In the genomic region with DNA sequence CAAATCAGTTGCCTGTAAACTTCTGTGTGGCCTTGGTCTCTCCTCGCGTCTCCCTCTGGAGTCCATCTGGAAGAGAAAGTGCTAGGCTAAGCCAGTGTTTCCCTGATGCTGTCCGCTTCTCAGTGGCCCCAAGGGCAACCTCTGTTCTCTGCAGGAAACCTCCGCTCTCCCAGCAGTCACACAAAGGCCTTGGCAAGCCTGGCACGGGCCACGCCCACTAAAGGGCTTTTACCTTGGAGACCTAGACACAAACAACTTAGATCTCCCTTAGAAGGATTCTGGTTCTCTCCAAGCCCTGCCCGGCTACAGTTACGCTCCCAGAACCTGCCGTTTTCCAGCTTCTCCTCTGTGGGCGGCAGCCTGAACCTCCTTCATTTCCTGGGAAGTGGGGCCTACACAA, we compare ENCODE assay signal across 13 mouse cellular contexts. TPM values are rescaled to one million over a fixed set of nuclear protein-coding genes. Genes with fewer than 3 reads are reported as not detected.
A peak's percentile ranks its signal among the peaks of the same experiment; 100 is the strongest.
DNase-seq lines count a peak whose midpoint lies in the region; ATAC-seq lines count a peak whose summit lies in the region.
"Had no signal": no experiment of that assay in that cellular context is flagged by ENCODE, and none has a peak within 500 bp of the region (broad histone marks: within the 10 kb centered on the region; RNA-seq: fewer than 3 reads in every experiment).

No protein-coding gene starts in this region.

- no peaks in the 10 kb centered on the region for H3K27me3 ChIP-seq in forebrain, embryonic 11.5 days (ENCODE audit: control insufficient read depth, insufficient read depth, low read length)
- H3K27me3 ChIP-seq in forebrain, embryonic 15.5 days, result no peaks in the 10 kb centered on the region
- H3K27me3 ChIP-seq in stomach, embryonic 16.5 days (ENCODE audit: control insufficient read depth, insufficient read depth, low read length), result no peaks in the 10 kb centered on the region
- H3K27me3 ChIP-seq: embryonic facial prominence, embryonic 12.5 days had no signal

- no peak overlapping the region for H3K4me3 ChIP-seq in forebrain, embryonic 11.5 days (ENCODE audit: low read depth, low read length)
- no peak overlapping the region for H3K4me3 ChIP-seq in forebrain, embryonic 15.5 days
- no peak overlapping the region for H3K4me3 ChIP-seq in stomach, embryonic 16.5 days (replicated peaks; ENCODE audit: low read length)
- H3K4me3 ChIP-seq: embryonic facial prominence, embryonic 12.5 days had no signal

- no peak overlapping the region for H3K27ac ChIP-seq in forebrain, embryonic 11.5 days (ENCODE audit: low read depth, low read length)
- H3K27ac ChIP-seq in forebrain, embryonic 15.5 days (replicated peaks), result no peak overlapping the region
- H3K27ac ChIP-seq in stomach, embryonic 16.5 days (ENCODE audit: low read length), result peak overlapping the region; percentile 12; the same call in 1 of the 2 replicates
- H3K27ac ChIP-seq: embryonic facial prominence, embryonic 12.5 days had no signal

- H3K4me1 ChIP-seq in forebrain, embryonic 11.5 days (replicated peaks; ENCODE audit: control insufficient read depth, insufficient read depth, low read length), result peaks cover 10% of the 10 kb centered on the region
- peaks cover 13% of the 10 kb centered on the region for H3K4me1 ChIP-seq in forebrain, embryonic 15.5 days
- 0 out of 2 replicates have a peak, but pooled peaks cover 8% of the 10 kb centered on the region for H3K4me1 ChIP-seq in stomach, embryonic 16.5 days (ENCODE audit: control insufficient read depth, insufficient read depth, low read length)

- peak; percentile 59 for DNase-seq in forebrain, embryonic 11.5 days (ENCODE audit: low spot score)
- peak; percentile 79 for DNase-seq in ovary, postnatal 36 days (ENCODE audit: low spot score)
- no peak for DNase-seq in ovary, postnatal 14 days (ENCODE audit: low spot score)
- DNase-seq in kidney, postnatal 10 days, result peak; percentile 47
- no peak for DNase-seq in T-cell, adult 2 months (ENCODE audit: low spot score)
- DNase-seq in layer of hippocampus, adult 18-20 months (ENCODE audit: low spot score in 2 of 2), result no peak

- no peak for ATAC-seq in forebrain, embryonic 11.5 days (replicated peaks; ENCODE audit: low FRiP score)
- no peak for ATAC-seq in forebrain, embryonic 15.5 days (replicated peaks)
- ATAC-seq in stomach, embryonic 16.5 days (ENCODE audit: insufficient read depth, low FRiP score), result no peak

- WGBS in forebrain, embryonic 11.5 days, result 20% methylated on average over 10 of the region's 10 CpGs
- WGBS in forebrain, embryonic 15.5 days, result 17% methylated on average over 10 of the region's 10 CpGs
- WGBS in stomach, embryonic 16.5 days, result 35% methylated on average over 10 of the region's 10 CpGs

- H3K36me3 ChIP-seq in forebrain, embryonic 11.5 days (ENCODE audit: control insufficient read depth, insufficient read depth, low read length), result no peaks in the 10 kb centered on the region
- H3K36me3 ChIP-seq in forebrain, embryonic 15.5 days, result no peaks in the 10 kb centered on the region
- no peaks in the 10 kb centered on the region for H3K36me3 ChIP-seq in stomach, embryonic 16.5 days (ENCODE audit: control insufficient read depth, insufficient read depth, low read length)
- H3K36me3 ChIP-seq: embryonic facial prominence, embryonic 12.5 days had no signal

- H3K9ac ChIP-seq in forebrain, embryonic 11.5 days (ENCODE audit: low read length), result peak overlapping the region; percentile 1; the same call in 1 of the 2 replicates
- no peak overlapping the region for H3K9ac ChIP-seq in forebrain, embryonic 15.5 days (replicated peaks)
- H3K9ac ChIP-seq in stomach, embryonic 16.5 days (ENCODE audit: low read length), result peak overlapping the region; percentile 32; the same call in 1 of the 2 replicates
- H3K9ac ChIP-seq: embryonic facial prominence, embryonic 12.5 days had no signal

- H3K9me3 ChIP-seq in forebrain, embryonic 11.5 days (ENCODE audit: control insufficient read depth, low read length), result no peaks in the 10 kb centered on the region
- no peaks in the 10 kb centered on the region for H3K9me3 ChIP-seq in forebrain, embryonic 15.5 days
- no peaks in the 10 kb centered on the region for H3K9me3 ChIP-seq in stomach, embryonic 16.5 days (replicated peaks; ENCODE audit: control insufficient read depth, low read length)
- H3K9me3 ChIP-seq: embryonic facial prominence, embryonic 12.5 days had no signal

- no peak overlapping the region for H3K4me2 ChIP-seq in forebrain, embryonic 11.5 days (ENCODE audit: low read depth, low read length, severe bottlenecking)
- H3K4me2 ChIP-seq in forebrain, embryonic 15.5 days (replicated peaks), result no peak overlapping the region
- no peak overlapping the region for H3K4me2 ChIP-seq in stomach, embryonic 16.5 days (ENCODE audit: low read depth, low read length)
- H3K4me2 ChIP-seq: embryonic facial prominence, embryonic 12.5 days had no signal

RNA-seq across cellular contexts. Expression of gene Nmur1, which starts 5.0 kb away (rescaled TPM):
- polyA plus RNA-seq in forebrain, embryonic 11.5 days (2014; fragmentation: Nextera tagmentation; extraction: Ambion mirVana), result 0.72 TPM in 1 of 2 replicates, not detected in the other
- polyA plus RNA-seq in forebrain, embryonic 15.5 days (2015; fragmentation: Nextera tagmentation; extraction: Ambion mirVana), result 0.18 TPM in 1 of 2 replicates, not detected in the other
- not detected in 2 replicates for polyA plus RNA-seq in stomach, embryonic 16.5 days (2015; fragmentation: Nextera tagmentation; extraction: Ambion mirVana)
- total RNA-seq in layer of hippocampus, adult 18-20 months (2021), result not detected
- total RNA-seq: adrenal gland, postnatal 4 days; heart, adult 18-20 months; megakaryocyte, adult 5-6 weeks had no signal
- polyA plus RNA-seq: embryonic facial prominence, embryonic 12.5 days had no signal

RNA-seq across cellular contexts. Expression of gene Tex44, which starts 5.1 kb away (rescaled TPM):
- polyA plus RNA-seq in forebrain, embryonic 11.5 days (2014; fragmentation: Nextera tagmentation; extraction: Ambion mirVana), result not detected in 2 replicates
- not detected in 2 replicates for polyA plus RNA-seq in forebrain, embryonic 15.5 days (2015; fragmentation: Nextera tagmentation; extraction: Ambion mirVana)
- polyA plus RNA-seq in stomach, embryonic 16.5 days (2015; fragmentation: Nextera tagmentation; extraction: Ambion mirVana), result not detected in 2 replicates
- not detected for total RNA-seq in layer of hippocampus, adult 18-20 months (2021)
- total RNA-seq: adrenal gland, postnatal 4 days; heart, adult 18-20 months; megakaryocyte, adult 5-6 weeks had no signal
- polyA plus RNA-seq: C2C12; embryonic facial prominence, embryonic 12.5 days had no signal

Comparison
In these comparisons a context has a peak if more than half of its experiments do, and no peak if none do; other contexts are left out.
1. DNase-seq: peak in forebrain, embryonic 11.5 days (single experiment), ovary, postnatal 36 days (single experiment) and kidney, postnatal 10 days (single experiment); none in ovary, postnatal 14 days (single experiment), T-cell, adult 2 months (single experiment) and layer of hippocampus, adult 18-20 months (0 of 2).